Mouse (Mus musculus) inflammation-experienced regulatory T-cells, adult 6 months (primary cell): Measurements from ENCODE around the gene Pcnp. TPM values are rescaled to one million over a fixed set of nuclear protein-coding genes. Genes with fewer than 3 reads are reported as not detected.
"Not testable (repeated sequence)": the region's sequence is repeated elsewhere in the genome, so short reads cannot be mapped to it uniquely, and the experiment has no call there.

Experiments used
- ATAC-seq: one replicate; pipeline ENCODE4 v1.8.0; 2017
- polyA plus RNA-seq, 3 experiments: library from polyadenylated mRNA; unstranded; fragments of 100-300 nt; shearing (Covaris generic); gene quantifications; one replicate each; pipeline ENCODE4 v1.2.1; 2017

Gene Pcnp
- polyA plus RNA-seq = 100 to 1,000 TPM; 229 to 302 (median 268) TPM

- ATAC-seq = peak; percentile 93
Measured at GRCm38 (mm10) chr16:56029661-56030082, at the start of gene Pcnp. Pcnp (minus strand) TSS chr16:56029739.

GRCm38 (mm10) chr16:56076121-56076869 is 46.8 kb upstream of the Pcnp start:
- ATAC-seq = no peak

DNA sequence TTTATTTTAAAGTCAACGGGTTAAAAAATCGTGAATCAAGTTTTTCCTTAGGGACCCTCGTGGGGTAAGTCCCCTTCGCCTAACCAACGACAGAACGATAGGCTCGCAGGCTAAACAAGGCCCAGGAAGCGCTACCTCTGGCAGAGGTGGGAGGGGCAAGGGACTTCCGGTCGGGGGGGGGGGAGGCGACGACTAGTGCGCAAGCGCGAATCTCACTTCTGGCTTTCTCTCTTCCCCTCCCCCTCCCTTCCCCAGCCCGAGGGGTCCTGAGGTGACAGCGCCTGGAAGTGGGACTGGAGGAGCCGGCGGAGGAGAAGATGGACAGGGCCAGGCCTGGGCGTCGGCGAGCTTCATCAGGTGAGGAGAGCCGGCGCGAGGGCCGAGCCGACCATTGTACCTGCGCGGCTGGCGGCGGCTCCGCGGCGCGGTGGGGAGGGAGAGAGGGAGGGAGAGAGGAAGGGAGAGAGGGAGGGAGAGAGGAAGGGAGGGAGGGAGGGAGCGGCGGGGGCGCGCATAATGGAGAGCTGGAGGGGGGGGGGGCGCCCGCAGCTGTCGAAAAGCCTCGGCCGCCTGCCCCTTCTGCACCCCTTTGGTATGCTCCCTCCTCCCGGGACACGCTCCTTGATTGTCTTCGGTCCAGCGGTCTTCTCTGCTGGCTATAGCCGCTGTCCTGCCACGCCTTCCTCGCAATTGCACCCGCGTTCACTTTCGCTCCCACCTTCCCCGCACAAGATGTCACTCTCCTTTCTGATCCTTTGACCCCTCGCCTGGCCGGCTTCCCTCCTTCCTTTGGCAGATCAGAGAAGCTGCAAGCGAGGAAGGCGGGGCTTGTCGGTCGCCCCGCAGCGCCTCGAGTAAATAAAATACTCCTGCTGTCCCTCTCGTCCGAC is 45.9 kb upstream of the Pcnp start:
- ATAC-seq = peak; percentile 74

GRCm38 (mm10) chr16:56074565-56074964 is 45.0 kb upstream of the Pcnp start:
- ATAC-seq = peak; percentile 3

DNA sequence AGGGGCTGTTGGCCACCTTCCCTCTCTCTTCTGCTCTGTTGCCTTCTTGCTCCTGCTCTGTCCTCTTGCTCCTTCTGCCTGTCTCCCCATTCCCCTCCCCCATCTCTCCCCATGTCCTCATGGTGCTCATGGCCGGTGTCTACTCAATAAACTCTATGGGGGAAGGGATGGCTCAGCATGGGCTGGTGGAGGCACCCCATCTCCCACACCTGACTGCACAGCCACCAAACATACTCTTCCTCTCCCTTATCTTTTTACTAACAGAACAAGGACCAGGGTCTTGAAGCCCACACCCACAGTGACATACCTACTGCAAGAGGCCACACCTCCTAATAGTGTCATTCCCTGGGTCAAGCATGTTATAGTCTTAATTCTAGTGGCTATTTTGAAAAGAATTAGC is 44.6 kb upstream of the Pcnp start:
- ATAC-seq = no peak

DNA sequence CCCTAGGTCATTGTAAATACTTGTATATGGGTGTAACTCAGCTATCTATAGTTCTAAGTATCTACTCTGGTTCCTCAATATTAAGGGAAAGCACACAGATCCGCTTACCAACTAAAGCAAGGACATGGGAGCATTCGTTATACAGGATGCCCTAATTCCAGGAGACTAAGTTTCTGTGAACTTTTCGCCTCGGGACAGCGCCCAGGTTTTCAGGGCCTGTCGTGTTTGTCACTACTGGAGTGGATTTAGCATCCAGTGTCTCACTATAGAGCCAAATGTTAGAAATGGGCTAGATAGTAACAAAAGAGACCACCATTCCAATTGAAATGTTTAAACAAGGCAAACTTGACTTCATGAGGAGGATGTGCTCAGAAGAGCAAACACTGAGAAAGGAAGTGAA is 43.6 kb upstream of the Pcnp start:
- ATAC-seq = not testable (repeated sequence)

DNA sequence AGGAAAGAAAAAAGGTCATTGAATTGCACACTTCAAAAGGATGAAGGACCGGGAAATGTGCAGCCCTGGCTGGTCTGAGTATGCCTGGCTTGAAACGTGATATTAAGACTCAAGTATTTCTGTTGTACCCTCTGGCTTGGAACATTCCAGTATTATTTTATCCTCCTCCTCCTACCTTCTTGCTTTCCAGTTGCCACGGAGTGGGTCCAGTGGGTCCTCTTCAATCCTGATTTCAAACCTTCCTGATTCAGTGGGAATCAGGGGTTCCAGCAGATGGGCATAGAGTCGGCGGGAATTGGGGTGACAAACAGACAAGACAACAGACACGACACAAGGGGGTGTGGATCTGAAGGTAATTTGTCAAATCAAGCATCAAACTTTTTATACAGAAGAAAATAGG is 43.0 kb upstream of the Pcnp start:
- no peak for ATAC-seq

GRCm38 (mm10) chr16:56071317-56072232 is 42.0 kb upstream of the Pcnp start:
- ATAC-seq = no peak

DNA sequence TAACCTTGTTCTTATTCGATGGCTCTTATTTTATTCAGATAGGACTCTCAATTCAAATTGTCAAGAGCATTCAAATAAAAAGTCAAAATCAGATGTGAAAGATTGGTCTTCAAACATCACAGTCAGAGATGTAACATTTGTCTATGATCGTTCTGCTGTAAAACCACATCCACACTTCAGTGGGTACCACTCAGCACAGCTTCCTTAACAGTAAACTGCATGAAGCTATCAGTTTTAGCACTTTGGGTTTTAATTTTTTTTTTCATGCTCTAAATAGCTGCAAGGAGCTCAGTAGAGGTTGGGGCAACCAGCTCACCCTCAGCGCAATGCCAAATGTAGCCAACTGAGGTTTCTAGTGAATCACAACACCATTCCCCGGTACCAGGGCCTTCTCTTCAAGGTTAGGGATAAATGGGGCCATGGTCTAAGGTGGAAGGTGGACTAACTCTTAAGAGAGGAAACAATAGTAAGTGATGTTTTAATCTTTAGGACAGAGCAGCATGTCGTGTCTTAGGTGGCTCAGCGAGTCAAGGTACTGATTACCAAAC is 39.1 kb upstream of the Pcnp start:
- no peak for ATAC-seq

DNA sequence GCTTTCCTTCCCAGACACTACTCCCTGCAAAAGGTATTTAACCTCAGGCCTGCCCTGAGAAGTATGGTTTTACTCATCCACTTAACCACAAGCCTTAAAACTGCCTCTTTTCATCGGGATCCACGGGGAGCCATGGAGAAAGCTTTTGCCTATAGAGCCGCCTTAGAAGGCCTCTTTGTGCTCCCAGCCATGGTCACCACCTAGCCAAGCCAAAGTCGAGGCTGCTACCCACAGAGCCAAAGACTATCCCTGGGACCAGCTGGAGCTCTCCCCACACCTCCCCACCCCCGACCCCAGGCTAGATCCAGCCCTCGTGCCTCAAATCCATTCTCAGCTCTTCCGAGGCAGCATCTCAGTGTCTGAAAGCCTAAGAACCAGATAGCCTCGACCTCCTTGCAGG is 36.6 kb upstream of the Pcnp start:
- ATAC-seq = no peak

DNA sequence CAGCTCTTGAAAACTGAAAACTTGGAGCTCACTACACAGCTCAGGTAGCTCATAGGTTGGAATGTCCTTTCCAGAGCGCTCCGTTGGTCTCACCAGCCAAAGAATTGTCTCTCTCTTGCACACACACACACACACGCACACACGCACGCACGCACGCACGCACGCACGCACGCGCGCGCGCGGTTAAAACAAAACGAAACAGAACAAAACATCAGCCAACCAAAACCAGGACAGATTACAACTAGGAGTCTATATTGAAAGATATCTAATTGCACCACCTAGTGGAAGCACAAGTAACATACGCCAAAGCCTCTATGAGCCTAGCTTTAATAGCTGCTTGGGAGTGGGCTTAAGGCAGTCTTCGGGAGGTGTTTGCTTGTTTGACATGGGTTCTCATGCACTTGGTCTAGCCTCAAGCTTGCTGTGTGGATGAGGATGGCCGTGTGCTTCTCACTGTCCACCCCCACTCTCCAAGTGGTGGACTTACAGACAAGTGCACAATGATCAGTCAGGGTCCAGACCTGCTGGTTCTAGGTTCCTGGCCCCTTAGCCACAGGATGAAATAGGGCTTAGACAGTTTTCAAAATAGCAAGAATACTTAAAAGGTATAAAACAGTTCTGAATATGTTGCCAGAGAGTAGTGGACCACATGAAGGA is 34.9 kb upstream of the Pcnp start:
- ATAC-seq = peak; percentile 97

DNA sequence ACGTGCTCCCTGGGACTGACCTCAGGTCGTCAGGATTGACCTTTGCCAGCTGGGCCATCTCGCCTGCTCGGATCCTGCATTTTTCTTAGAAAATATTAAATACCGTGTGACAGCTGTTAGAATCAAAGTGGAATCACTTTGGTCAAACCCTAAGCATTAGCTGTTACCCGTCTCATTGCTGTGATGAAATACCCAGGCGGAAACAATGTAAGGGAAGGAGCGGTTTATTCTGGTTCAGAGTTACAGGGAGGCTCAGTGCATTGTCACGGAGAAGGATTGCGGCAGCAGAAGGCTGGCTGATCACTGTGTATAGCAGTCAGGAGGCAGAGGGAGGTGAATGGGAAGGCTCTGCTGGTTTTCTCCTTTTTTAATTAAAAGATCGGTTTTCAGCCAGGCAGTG is 33.4 kb upstream of the Pcnp start:
- ATAC-seq = no peak

DNA sequence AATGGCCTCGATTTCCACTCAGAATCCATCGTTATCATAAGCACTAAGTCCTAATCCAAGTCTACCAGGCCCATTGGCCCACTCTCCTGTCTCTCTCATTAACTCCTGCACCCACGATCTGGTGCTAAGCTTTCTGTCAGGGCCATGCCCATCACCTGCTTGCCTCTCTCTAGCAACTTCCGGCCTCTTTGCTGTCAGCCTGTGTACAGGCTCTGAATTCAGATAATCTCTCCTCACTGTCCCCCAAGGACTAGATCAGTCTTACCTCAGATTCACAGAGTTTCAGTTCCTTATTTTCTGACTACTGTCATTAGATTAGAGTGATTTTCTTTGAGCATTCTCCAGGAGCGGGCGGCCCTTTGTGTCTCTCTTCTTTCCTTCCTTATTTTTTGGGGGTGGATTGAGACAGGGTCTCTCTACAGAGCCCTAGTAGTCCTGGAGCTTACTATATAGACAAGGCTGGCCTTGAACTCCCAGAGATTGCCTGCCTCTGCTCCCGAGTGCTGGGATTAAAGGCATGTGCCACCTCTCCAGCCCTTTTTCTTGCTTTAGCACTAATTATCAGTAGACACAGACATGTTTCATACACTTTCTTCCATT is 32.6 kb upstream of the Pcnp start:
- no peak for ATAC-seq

GRCm38 (mm10) chr16:56058151-56058550 is 28.6 kb upstream of the Pcnp start:
- ATAC-seq = no peak

DNA sequence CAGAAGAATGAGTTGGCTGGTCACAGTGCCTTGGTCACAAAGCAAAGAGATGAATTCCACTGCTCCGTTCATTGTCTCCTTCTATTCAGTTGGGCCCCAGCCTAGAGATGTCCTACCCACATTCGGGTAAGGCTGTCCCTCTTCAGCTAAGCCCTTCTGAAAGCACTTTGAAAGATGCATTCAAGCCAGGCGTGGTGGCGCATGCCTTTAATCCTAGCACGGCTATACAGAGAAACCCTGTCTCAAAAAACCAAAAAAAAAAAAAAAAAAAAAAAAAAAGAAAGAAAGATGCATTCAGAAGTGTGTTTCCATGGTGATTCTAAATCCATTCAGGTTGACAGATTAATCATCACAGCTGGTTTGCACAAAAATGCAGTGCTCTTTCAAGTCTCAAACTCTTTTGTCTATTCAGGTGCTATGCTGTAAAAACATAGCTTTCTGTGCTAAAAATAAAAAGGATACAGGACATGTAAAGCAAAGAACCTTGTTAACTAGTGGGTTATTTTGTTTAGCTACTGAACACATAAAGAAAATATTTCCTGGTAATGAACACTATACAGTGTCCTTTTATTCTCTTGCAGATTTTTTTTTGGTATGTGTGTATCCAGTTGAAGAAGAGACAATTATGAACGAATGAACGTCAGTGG is 27.5 kb upstream of the Pcnp start:
- ATAC-seq = peak; percentile 46

DNA sequence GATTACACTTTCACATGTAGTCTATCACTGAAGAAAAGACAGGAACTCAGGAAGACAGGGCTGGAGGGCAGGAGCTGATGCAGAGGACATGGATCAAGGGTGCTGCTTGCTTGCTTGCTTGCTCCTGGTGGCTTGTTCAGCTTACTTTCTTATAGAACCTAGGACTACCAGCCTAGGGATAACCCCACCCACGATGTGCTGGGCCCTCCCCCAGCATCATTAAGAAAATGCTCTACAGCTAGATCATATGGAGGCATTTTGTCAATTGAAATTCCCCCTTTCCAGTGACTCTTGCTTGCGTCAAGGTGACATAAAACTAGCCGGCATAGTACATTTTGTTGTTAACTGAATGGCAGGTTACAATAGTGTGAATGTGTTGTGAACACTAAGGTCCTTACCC is 26.4 kb upstream of the Pcnp start:
- ATAC-seq = no peak

GRCm38 (mm10) chr16:56048038-56048437 is 18.5 kb upstream of the Pcnp start, which contains the start of gene Senp7:
Senp7 (plus strand) TSS chr16:56048338.
- ATAC-seq = not testable (repeated sequence)

- no peak for ATAC-seq
Measured at GRCm38 (mm10) chr16:56038090-56038489, 8.6 kb upstream of the Pcnp start.

DNA sequence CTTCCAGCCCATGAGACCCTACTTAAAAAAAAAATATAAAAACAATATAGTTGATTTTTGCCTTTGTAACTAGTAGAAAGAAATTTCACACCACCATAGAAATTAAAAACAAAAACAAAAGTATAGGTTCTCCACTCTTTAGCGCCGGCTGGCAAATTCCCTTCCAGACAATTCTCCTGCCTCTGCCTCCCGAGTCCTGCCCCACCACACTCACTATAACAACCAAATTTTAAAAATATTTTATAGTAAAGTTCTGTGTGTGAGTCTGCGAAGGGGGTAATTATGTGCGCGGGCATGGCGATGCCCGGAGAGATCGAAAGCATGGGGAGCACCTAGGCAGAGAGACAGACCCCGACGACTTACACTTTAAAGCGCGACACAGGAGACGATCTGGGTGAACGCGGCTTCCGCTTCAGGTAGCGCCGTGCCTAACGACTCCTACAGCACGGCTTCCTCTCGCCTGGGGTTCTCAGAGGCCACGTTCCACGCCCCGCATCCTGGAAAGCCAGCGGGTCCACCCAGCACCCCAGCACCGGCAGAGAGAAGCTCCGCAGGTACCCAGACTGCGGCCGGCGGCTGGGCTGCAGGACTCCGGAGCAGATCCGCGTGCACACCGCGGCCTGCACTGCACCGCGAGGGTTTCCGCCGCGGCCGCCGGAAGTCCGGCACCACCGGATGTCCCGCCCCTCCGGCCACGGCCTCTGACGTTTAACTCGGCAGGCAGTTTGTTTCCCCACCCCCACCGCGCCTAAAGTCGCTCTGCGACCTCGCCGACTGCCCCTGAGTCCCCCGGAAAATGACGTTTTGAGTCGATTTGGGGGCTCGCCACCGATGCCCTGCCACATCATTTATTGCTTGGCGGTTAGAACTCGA is 7.8 kb upstream of the Pcnp start, which contains the start of gene Trmt10c:
Gene Trmt10c (minus strand): TSS at position 682 of the 873 bp plus-strand sequence.
- ATAC-seq = peak; percentile 88

GRCm38 (mm10) chr16:56036501-56036900 is 7.0 kb upstream of the Pcnp start:
- ATAC-seq = no peak
